ENCODE assay signal across 8 mouse cellular contexts in genomic region chr8:94857011-94857345, GRCm38 (mm10). TPM values are rescaled to one million over a fixed set of nuclear protein-coding genes. Genes with fewer than 3 reads are reported as not detected.
DNase-seq lines count a peak whose midpoint lies in the region; ATAC-seq lines count a peak whose summit lies in the region.

No protein-coding gene starts in this region.

- intact Hi-C loops in left cerebral cortex, postnatal 25 days (cut with DNase I) = no loop called here

- WGBS in kidney, embryonic 14.5 days = 26% methylated on average over 5 of the region's 5 CpGs
- WGBS in embryonic facial prominence, embryonic 14.5 days = 32% methylated on average over 5 of the region's 5 CpGs
- WGBS in intestine, embryonic 14.5 days = 29% methylated on average over 5 of the region's 5 CpGs
- WGBS in midbrain, embryonic 16.5 days = 30% methylated on average over 5 of the region's 5 CpGs

- ATAC-seq in kidney, embryonic 14.5 days (ENCODE audit: low FRiP score, low TSS enrichment) = no peak
- peak; percentile 15; the same call in 1 of the 2 replicates for ATAC-seq in embryonic facial prominence, embryonic 14.5 days (ENCODE audit: low read depth)
- no peak for ATAC-seq in intestine, embryonic 14.5 days (replicated peaks; ENCODE audit: low FRiP score, low TSS enrichment, low read depth)
- no peak; the same call in 1 of the 2 replicates for ATAC-seq in midbrain, embryonic 16.5 days

- no peak overlapping the region for H3K4me2 ChIP-seq in kidney, embryonic 14.5 days (replicated peaks; ENCODE audit: low read depth, low read length)
- peak overlapping the region; percentile 26; the same call in 1 of the 2 replicates for H3K4me2 ChIP-seq in embryonic facial prominence, embryonic 14.5 days (ENCODE audit: low read depth, low read length)
- H3K4me2 ChIP-seq in intestine, embryonic 14.5 days (ENCODE audit: low read length) = peak overlapping the region; percentile 28; the same call in 1 of the 2 replicates
- 0 out of 2 replicates have a peak overlapping the region, but pooled peaks have one; percentile 17 for H3K4me2 ChIP-seq in midbrain, embryonic 16.5 days (ENCODE audit: low read length)

- no peak overlapping the region for H3K27ac ChIP-seq in kidney, embryonic 14.5 days (ENCODE audit: low read depth, low read length)
- H3K27ac ChIP-seq in embryonic facial prominence, embryonic 14.5 days (replicated peaks; ENCODE audit: low read depth, low read length) = no peak overlapping the region
- 0 out of 2 replicates have a peak overlapping the region, but pooled peaks have one; percentile 70 for H3K27ac ChIP-seq in intestine, embryonic 14.5 days (ENCODE audit: low read depth)
- no peak overlapping the region for H3K27ac ChIP-seq in midbrain, embryonic 16.5 days (ENCODE audit: low read length)

- H3K9ac ChIP-seq in kidney, embryonic 14.5 days (ENCODE audit: low read depth, low read length) = no peak overlapping the region
- H3K9ac ChIP-seq in embryonic facial prominence, embryonic 14.5 days (ENCODE audit: low read depth, low read length) = no peak overlapping the region
- H3K9ac ChIP-seq in intestine, embryonic 14.5 days (ENCODE audit: low read length) = no peak overlapping the region
- no peak overlapping the region; the same call in 1 of the 2 replicates for H3K9ac ChIP-seq in midbrain, embryonic 16.5 days (ENCODE audit: low read depth, low read length)

- DNase-seq in kidney, postnatal 36 days = no peak
- DNase-seq in embryonic facial prominence, embryonic 14.5 days (ENCODE audit: low spot score) = no peak
- no peak for DNase-seq in intestine, embryonic 14.5 days (ENCODE audit: low spot score)
- no peak for DNase-seq in yolk sac, embryonic 10.5 days (ENCODE audit: low spot score)
- no peak for DNase-seq in left cerebral cortex, postnatal 25 days (ENCODE audit: low spot score in 2 of 2)
- DNase-seq in cerebellum, postnatal 4 days (ENCODE audit: low spot score in 2 of 2) = no peak

- H3K27me3 ChIP-seq in kidney, embryonic 14.5 days (ENCODE audit: control insufficient read depth, insufficient read depth, low read length) = no peaks in the 10 kb centered on the region
- no peaks in the 10 kb centered on the region for H3K27me3 ChIP-seq in embryonic facial prominence, embryonic 14.5 days (replicated peaks; ENCODE audit: control insufficient read depth, insufficient read depth, low read length)
- H3K27me3 ChIP-seq in intestine, embryonic 14.5 days (replicated peaks; ENCODE audit: control insufficient read depth, insufficient read depth, low read length) = no peaks in the 10 kb centered on the region
- no peaks in the 10 kb centered on the region for H3K27me3 ChIP-seq in midbrain, embryonic 16.5 days (ENCODE audit: control insufficient read depth, insufficient read depth, low read depth, low read length)

- H3K4me1 ChIP-seq in kidney, embryonic 14.5 days (ENCODE audit: control insufficient read depth, insufficient read depth, low read length) = no peaks in the 10 kb centered on the region
- no peaks in the 10 kb centered on the region for H3K4me1 ChIP-seq in embryonic facial prominence, embryonic 14.5 days (ENCODE audit: control insufficient read depth, insufficient read depth, low read length)
- H3K4me1 ChIP-seq in intestine, embryonic 14.5 days (replicated peaks; ENCODE audit: control insufficient read depth, insufficient read depth, low read length) = peaks cover 13% of the 10 kb centered on the region; the same call in 1 of the 2 replicates
- peaks cover 18% of the 10 kb centered on the region for H3K4me1 ChIP-seq in midbrain, embryonic 16.5 days (ENCODE audit: control insufficient read depth, insufficient read depth, low read length)

- H3K36me3 ChIP-seq in kidney, embryonic 14.5 days (ENCODE audit: control insufficient read depth, insufficient read depth, low read length) = peaks cover 42% of the 10 kb centered on the region
- peaks cover 43% of the 10 kb centered on the region for H3K36me3 ChIP-seq in embryonic facial prominence, embryonic 14.5 days (ENCODE audit: control insufficient read depth, insufficient read depth, low read length)
- peaks cover 47% of the 10 kb centered on the region for H3K36me3 ChIP-seq in intestine, embryonic 14.5 days (ENCODE audit: control insufficient read depth, insufficient read depth, low read length)
- H3K36me3 ChIP-seq in midbrain, embryonic 16.5 days (ENCODE audit: control insufficient read depth, insufficient read depth, low read length) = peaks cover 18% of the 10 kb centered on the region

- peak overlapping the region; percentile 88; the same call in 1 of the 2 replicates for H3K4me3 ChIP-seq in kidney, embryonic 14.5 days (ENCODE audit: low read length)
- H3K4me3 ChIP-seq in embryonic facial prominence, embryonic 14.5 days (ENCODE audit: low read depth, low read length) = peak overlapping the region; percentile 96
- peak overlapping the region; percentile 99; the same call in 1 of the 2 replicates for H3K4me3 ChIP-seq in intestine, embryonic 14.5 days (ENCODE audit: low read depth, low read length)
- no peak overlapping the region for H3K4me3 ChIP-seq in midbrain, embryonic 16.5 days (ENCODE audit: low read depth, low read length)

- no peaks in the 10 kb centered on the region for H3K9me3 ChIP-seq in kidney, embryonic 14.5 days (ENCODE audit: control insufficient read depth, low read length)
- no peaks in the 10 kb centered on the region for H3K9me3 ChIP-seq in embryonic facial prominence, embryonic 14.5 days (ENCODE audit: control insufficient read depth, low read length)
- H3K9me3 ChIP-seq in intestine, embryonic 14.5 days (ENCODE audit: control insufficient read depth, low read length) = no peaks in the 10 kb centered on the region
- H3K9me3 ChIP-seq in midbrain, embryonic 16.5 days (replicated peaks; ENCODE audit: control insufficient read depth, low read length, poor library complexity, severe bottlenecking) = no peaks in the 10 kb centered on the region

RNA-seq across cellular contexts. Expression of gene Polr2c, which starts 0.3 kb away (rescaled TPM):
- polyA plus RNA-seq in kidney, embryonic 14.5 days (2014; fragmentation: Nextera tagmentation; extraction: Ambion mirVana) = 183 and 185 TPM in 2 replicates
- polyA plus RNA-seq in embryonic facial prominence, embryonic 14.5 days (2014; fragmentation: Nextera tagmentation; extraction: Ambion mirVana) = 121 and 129 TPM in 2 replicates
- polyA plus RNA-seq in intestine, embryonic 14.5 days (2014; fragmentation: Nextera tagmentation; extraction: Ambion mirVana) = 160 and 171 TPM in 2 replicates
- 111 and 112 TPM in 2 replicates for polyA plus RNA-seq in midbrain, embryonic 16.5 days (2015; fragmentation: Nextera tagmentation; extraction: Ambion mirVana)
- total RNA-seq in left cerebral cortex, postnatal 25 days (2021) = 10 to 100 TPM; 67.4 to 76.6 TPM

RNA-seq across cellular contexts. Expression of gene Ciapin1, which starts 18.8 kb away (rescaled TPM):
- 101 and 102 TPM in 2 replicates for polyA plus RNA-seq in kidney, embryonic 14.5 days (2014; fragmentation: Nextera tagmentation; extraction: Ambion mirVana)
- polyA plus RNA-seq in embryonic facial prominence, embryonic 14.5 days (2014; fragmentation: Nextera tagmentation; extraction: Ambion mirVana) = 72.2 and 79.5 TPM in 2 replicates
- polyA plus RNA-seq in intestine, embryonic 14.5 days (2014; fragmentation: Nextera tagmentation; extraction: Ambion mirVana) = 94.9 and 102 TPM in 2 replicates
- polyA plus RNA-seq in midbrain, embryonic 16.5 days (2015; fragmentation: Nextera tagmentation; extraction: Ambion mirVana) = 188 and 194 TPM in 2 replicates
- total RNA-seq in left cerebral cortex, postnatal 25 days (2021) = 10 to 100 TPM; 67.9 to 74.1 TPM

RNA-seq across cellular contexts. Expression of gene Coq9, which starts 18.9 kb away (rescaled TPM):
- 59.8 and 71.9 TPM in 2 replicates for polyA plus RNA-seq in kidney, embryonic 14.5 days (2014; fragmentation: Nextera tagmentation; extraction: Ambion mirVana)
- 73.8 and 77.9 TPM in 2 replicates for polyA plus RNA-seq in embryonic facial prominence, embryonic 14.5 days (2014; fragmentation: Nextera tagmentation; extraction: Ambion mirVana)
- polyA plus RNA-seq in intestine, embryonic 14.5 days (2014; fragmentation: Nextera tagmentation; extraction: Ambion mirVana) = 81.6 and 83.4 TPM in 2 replicates
- 53.5 and 61.2 TPM in 2 replicates for polyA plus RNA-seq in midbrain, embryonic 16.5 days (2015; fragmentation: Nextera tagmentation; extraction: Ambion mirVana)
- 10 to 100 TPM; 82.4 to 94.4 TPM for total RNA-seq in left cerebral cortex, postnatal 25 days (2021)

RNA-seq across cellular contexts. Expression of gene Dok4, which starts 19.2 kb away (rescaled TPM):
- polyA plus RNA-seq in kidney, embryonic 14.5 days (2014; fragmentation: Nextera tagmentation; extraction: Ambion mirVana) = 14.6 and 20.6 TPM in 2 replicates
- polyA plus RNA-seq in embryonic facial prominence, embryonic 14.5 days (2014; fragmentation: Nextera tagmentation; extraction: Ambion mirVana) = 30.6 and 31.6 TPM in 2 replicates
- 24.1 and 27.7 TPM in 2 replicates for polyA plus RNA-seq in intestine, embryonic 14.5 days (2014; fragmentation: Nextera tagmentation; extraction: Ambion mirVana)
- polyA plus RNA-seq in midbrain, embryonic 16.5 days (2015; fragmentation: Nextera tagmentation; extraction: Ambion mirVana) = 96.2 and 112 TPM in 2 replicates
- 10 to 100 TPM; 23.2 to 25.6 TPM for total RNA-seq in left cerebral cortex, postnatal 25 days (2021)

RNA-seq across cellular contexts. Expression of gene Ccl17, which starts 46.7 kb away (rescaled TPM):
- not detected in 2 replicates for polyA plus RNA-seq in kidney, embryonic 14.5 days (2014; fragmentation: Nextera tagmentation; extraction: Ambion mirVana)
- polyA plus RNA-seq in embryonic facial prominence, embryonic 14.5 days (2014; fragmentation: Nextera tagmentation; extraction: Ambion mirVana) = 0.60 and 0.63 TPM in 2 replicates
- polyA plus RNA-seq in intestine, embryonic 14.5 days (2014; fragmentation: Nextera tagmentation; extraction: Ambion mirVana) = not detected in 2 replicates
- polyA plus RNA-seq in midbrain, embryonic 16.5 days (2015; fragmentation: Nextera tagmentation; extraction: Ambion mirVana) = 0.40 and 0.62 TPM in 2 replicates
- 1 to 10 TPM; 8.6 to 9.3 TPM for total RNA-seq in left cerebral cortex, postnatal 25 days (2021)
